Mouse (Mus musculus): ENCODE data around the gene Hpse.
A peak's percentile ranks its signal among the peaks of the same experiment; 100 is the strongest.

Gene Hpse

DNA sequence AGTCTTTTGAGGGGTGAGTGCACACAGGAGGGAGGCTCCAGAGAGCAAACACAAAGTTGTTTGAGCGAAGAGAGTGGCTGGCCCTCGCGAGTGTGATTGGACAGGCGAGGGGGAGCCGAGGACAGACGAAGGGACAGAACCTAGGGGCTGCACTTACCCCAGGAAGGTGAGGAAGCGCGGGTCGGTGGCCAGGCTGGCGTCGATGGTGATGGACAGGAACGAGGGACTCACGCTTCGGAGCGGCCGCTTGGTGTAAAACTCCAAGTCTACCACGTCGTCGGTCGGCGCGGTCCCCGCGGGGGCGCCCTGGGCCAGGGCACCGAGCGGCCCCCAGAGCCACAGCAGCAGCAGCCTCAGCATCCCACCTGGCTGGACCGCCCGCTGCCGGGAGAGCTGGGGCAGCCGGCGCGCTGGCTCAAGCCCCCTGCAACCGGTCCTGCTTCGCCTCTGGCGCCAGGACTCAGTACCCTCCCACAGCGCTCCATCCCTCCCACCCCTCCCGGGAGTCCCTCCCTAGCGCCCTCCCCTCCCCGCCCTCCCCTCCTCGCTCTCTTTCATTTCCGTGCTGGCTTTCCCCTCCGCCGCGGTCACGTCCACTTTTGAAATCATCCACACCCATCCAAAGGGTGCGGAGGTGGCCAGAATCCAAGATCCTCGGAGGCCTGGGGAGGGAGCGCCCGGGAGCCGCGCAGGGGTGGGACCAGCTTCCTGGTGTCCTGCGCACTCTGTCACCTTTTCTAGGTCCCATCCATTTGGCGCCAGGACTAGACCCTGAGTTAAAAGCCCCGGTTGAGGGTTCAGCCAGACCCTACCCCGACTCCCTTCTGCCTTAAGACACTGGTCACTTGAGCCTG lies at the start of gene Hpse:
TSS of gene Hpse (minus strand) at position 482 of the 854 bp plus-strand sequence.
- DNase-seq (ENCODE audit: low read depth, low spot score) = peak; percentile 91

DNA sequence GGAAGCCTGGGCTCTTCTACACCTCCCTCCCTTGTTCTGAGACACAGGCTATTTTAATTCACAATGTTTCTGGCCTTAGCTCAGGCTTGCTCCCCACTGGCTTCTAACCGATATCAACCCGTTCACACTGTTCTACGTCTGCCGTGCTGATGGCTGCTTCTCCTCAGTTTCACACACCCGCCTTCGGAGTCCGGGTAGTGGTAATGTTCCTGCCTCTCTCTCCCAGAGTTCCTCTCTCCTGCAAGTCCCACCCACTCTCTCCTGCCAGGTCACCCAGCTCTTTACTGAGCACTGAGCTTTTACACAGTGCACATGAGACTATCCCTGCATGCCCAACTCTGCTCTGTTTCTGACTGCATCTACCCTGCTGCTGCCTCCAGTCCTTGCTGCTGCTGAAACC lies 46.5 kb upstream of the Hpse start:
- no peak for DNase-seq (ENCODE audit: low read depth, low spot score)

DNA sequence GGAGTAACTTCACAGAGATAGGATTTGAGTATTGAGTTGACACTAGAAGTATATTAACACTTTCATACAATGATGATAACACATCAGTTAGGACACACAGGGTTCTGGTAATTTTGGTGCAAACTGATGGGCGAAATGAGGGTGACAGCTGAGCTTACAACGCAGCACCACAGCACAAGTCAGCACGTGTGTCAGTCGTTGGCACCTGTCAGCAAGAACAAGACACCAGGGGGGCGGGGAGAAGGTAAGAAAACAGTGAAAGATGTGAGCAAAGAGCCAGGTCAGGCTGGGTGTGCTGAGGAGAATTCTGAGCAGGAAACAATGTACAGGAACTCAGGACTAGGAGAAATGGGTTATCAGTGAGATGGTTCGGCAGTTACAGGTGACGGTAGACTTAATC lies 42.2 kb upstream of the Hpse start:
- no peak for DNase-seq (ENCODE audit: low read depth, low spot score)

DNA sequence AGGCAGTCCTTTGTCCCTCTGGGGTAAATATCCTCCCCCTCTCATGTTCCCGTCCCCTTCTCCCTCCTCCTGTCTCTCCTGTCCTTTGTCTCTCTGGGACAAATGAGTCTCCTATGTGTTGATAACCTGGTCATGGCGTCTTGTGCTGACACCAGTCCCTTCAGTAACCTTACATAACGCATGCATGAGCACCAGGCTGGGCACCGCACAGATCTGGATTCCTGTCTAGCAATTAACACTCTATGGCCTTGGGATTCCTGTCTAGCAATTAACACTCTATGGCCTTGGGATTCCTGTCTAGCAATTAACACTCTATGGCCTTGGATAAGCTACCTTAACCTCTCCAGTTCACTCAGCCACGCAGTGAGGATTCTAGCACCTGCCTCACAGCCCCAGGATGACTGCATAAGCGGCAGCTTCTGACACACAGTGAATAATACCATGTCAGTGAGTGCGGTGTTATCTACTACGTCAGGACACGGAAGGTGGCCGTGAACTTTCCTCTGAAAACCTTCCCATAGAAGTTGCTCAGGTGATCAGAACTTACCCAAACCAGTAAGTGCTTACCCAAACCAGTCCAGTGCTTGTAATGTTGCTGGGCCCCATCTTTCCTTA lies 40.6 kb upstream of the Hpse start:
- no peak for DNase-seq (ENCODE audit: low read depth, low spot score)

GRCm38 (mm10) chr5:100758121-100758520 lies 38.6 kb upstream of the Hpse start:
- no peak for DNase-seq (ENCODE audit: low read depth, low spot score)

DNA sequence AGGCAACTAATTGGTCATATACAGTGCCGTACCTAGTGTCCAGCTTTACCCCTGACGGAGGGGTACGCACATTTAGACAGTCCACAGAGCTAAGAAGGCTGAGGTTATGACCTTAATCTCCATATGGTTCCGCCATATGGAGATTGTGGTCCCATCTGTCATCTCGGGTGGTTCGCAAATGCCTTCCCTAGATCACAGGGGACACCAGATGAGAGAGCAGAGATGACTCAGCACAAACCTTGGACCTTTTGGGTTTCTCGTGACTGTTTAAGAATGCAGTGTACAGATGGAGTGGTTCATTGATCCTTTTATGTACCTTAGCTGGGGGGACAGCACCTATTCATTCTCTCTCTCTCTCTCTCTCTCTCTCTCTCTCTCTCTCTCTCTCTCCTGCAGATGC lies 33.9 kb upstream of the Hpse start:
- peak; percentile 41 for DNase-seq (ENCODE audit: low read depth, low spot score)

DNA sequence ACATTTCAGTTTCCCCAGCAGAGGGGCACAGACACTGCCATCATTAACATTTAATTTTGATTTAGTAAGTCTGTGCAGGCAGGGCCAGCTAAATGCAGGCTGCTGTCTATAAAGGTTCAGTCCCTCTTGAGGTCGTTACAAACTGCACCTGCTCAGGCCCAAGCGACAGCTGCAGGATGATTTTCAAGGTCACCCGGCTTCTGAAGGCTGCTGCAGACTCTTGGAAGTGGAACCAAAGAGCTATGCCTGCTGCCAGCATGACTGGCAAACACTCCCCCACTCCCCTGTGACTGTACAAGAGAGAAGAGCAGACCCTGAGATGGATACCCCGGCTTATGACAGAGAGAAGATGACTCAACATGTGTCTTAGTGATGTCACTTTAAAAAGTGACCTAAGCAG lies 32.1 kb upstream of the Hpse start:
- peak; percentile 83 for DNase-seq (ENCODE audit: low read depth, low spot score)

DNA sequence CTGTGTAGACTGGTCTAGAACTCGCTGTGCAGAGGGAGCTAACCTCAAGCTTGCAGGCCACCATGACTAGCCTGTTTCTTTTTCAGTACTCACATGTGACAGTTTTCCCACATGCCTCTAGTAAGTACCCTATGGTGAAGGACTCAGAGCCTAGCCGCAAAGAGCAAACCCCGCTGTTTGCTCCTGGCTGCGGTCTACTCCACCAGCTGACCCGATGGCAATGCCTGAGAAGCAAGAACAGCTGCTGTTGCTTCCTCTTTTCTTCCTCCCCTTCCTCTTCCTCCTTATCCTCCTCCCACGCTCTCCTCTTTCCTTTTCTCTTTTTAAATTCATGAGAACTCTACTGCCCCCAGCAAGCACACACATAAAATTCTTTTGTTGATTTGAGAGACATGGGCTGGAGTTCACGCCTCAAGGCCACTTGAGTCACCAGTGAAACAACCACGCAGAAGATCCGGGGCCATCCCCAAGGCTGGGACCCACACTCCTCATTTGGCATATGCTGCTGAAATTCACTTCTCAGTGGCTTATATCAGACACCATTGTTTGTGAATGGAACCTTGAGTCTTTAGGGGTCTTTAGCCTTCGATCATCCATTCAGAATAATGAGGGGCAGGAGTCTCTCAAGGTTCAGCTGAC lies 31.2 kb upstream of the Hpse start:
- peak; percentile 79 for DNase-seq (ENCODE audit: low read depth, low spot score)

- no peak for DNase-seq (ENCODE audit: low read depth, low spot score)
Measured at GRCm38 (mm10) chr5:100738802-100739201, 19.3 kb upstream of the Hpse start.

DNA sequence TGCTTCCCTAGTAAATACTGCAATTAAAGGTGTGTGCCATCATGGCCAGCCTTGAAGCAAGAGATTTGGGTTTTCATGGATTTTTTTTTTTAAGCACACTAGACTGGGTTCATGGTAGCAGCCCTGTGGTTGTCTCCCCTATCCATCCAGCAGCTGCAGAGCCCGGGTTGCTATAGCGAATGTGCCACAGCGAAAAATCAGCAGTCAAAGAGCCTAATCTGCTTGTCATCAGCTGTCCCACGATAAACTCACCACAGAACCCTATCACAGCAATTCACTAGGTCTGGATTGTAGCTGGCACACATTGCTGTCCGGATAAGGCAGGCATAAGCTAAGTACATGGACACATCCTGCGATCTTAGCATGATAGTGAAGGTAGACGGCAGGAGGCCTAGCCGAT lies 17.4 kb upstream of the Hpse start:
- DNase-seq (ENCODE audit: low read depth, low spot score) = no peak

- DNase-seq (ENCODE audit: low read depth, low spot score) = no peak
Measured at GRCm38 (mm10) chr5:100734535-100734934, 15.0 kb upstream of the Hpse start.

DNA sequence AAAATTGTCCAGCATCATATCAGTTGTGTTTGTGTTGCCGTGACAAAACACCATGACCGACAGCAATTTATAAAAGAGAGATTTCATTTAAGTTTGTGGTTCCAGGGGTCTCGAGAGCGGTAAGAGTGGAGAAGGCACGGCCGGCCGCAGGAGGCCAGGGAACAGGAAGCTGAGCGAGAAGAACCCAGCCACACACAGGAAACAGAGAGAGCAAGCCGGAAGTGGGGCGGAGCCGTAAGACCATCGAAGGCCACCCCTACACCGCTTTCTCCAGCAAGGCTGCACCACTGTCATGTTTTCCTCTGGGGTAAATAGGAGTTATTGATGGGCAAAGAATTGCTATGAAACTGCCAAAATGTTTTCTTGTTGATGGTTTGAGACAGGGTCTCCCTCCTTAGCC lies 9.2 kb upstream of the Hpse start:
- peak; percentile 91 for DNase-seq (ENCODE audit: low read depth, low spot score)

GRCm38 (mm10) chr5:100726001-100726400 lies 6.5 kb upstream of the Hpse start:
- DNase-seq (ENCODE audit: low read depth, low spot score) = peak; percentile 92

DNA sequence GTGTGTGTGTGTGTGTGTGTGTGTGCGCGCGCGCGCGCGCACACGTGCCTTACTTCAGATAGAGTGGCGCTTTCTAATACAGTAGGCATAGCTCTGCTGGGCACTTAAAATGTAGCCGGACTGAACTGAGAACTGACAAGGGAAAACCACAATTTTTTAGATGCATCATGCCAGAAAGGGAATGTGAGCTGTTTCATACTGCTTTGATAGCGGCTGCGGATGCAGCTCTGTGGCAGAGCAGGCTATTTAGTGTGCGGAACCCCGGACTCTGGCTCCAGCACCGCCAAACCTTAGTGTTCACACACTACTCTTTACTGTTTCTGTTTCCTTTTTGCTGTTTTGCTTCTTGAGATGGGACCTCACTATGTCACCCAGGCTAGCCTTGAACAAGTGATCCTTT lies 2.8 kb downstream of the Hpse start:
- peak; percentile 81 for DNase-seq (ENCODE audit: low read depth, low spot score)

GRCm38 (mm10) chr5:100711219-100711618 lies 8.3 kb downstream of the Hpse start:
- DNase-seq (ENCODE audit: low read depth, low spot score) = no peak

DNA sequence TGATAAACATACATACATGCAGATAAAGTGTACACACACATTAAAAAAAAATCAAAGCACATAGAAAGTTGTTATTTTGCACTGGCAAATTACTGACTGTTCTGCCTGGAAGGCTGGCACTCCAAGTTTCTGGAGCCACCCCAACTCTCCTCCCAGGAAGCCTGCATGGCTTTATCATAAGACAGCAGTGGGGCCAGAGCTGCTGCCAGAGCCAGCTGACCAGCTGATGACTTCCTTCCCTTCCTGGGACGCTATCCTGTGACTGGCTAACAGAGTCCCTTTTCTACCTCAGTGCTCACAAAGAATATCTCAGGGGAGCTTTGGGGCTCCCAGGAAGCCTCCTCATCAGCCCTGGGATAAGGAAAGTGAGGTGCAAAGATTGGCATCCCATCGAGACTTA lies 9.5 kb downstream of the Hpse start:
- DNase-seq (ENCODE audit: low read depth, low spot score) = no peak

DNA sequence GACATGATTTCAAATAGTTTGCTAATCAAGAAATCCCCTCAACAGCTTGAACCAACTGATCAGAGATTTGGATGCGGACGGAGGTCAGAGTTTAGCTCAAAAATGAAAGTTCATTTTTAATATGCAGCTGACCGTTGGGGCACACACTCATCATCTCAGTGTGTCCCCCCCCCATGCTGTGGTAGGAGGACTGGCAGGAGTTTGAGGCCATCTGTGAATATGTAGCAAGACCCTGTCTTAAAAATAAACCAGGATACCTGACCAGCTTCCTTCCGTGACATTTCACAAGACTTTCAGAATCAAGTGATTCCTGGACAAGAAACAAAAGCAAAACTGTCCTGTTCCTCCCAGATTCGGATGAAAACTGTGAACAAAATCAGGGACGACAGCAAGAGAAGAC lies 10.5 kb downstream of the Hpse start:
- DNase-seq (ENCODE audit: low read depth, low spot score) = no peak

- no peak for DNase-seq (ENCODE audit: low read depth, low spot score)
Measured at GRCm38 (mm10) chr5:100706675-100707074, 12.8 kb downstream of the Hpse start.

GRCm38 (mm10) chr5:100704272-100704671 lies 15.2 kb downstream of the Hpse start:
- DNase-seq (ENCODE audit: low read depth, low spot score) = peak; percentile 51

GRCm38 (mm10) chr5:100702325-100702724 lies 17.2 kb downstream of the Hpse start:
- no peak for DNase-seq (ENCODE audit: low read depth, low spot score)

GRCm38 (mm10) chr5:100700861-100701620 lies 18.5 kb downstream of the Hpse start:
- no peak for DNase-seq (ENCODE audit: low read depth, low spot score)

- no peak for DNase-seq (ENCODE audit: low read depth, low spot score)
Measured at GRCm38 (mm10) chr5:100697886-100698285, 21.6 kb downstream of the Hpse start.

Measured in A20 (cell line).